Comparison of ENCODE assay signal across 1 mouse cellular context in the genomic region with DNA sequence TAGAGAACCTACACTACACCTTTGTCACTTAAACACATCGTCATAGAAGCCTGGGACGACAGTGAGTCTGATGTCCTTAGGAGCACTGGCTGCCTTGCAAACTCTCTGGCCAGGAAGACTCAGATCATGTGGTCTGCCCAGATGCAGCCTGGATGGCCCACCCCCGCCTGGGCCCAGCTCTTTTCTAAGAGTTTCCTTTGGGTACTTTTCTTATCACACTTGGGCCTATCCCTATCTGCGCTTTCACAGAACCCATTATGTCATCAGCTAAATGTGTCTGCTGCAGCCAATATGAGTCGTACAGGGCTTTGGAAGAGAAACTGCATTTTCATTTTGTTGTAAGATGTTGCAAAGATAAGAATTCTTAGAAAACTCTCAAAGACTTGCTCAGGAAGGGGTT.
TF ChIP-seq lines count a peak whose summit lies in the region.

No protein-coding gene starts in this region.

TF ChIP-seq in MEL, 35 proteins besides CTCF, POLR2A, EP300 and RAD21 (continued from another document):
- TF ChIP-seq USF2 (IDR thresholded peaks at IDR 0.05; ENCODE audit: borderline replicate concordance in 1 of 2, insufficient read depth in 1 of 2, low read depth in 1 of 2, low read length in 2 of 2) (peak in 1 of 2 experiments; percentile 45; a peak in 1 of 4 replicates), TCF12 (IDR thresholded peaks at IDR 0.05; ENCODE audit: low read depth, low read length) (peak; percentile 92), ETS1 (IDR thresholded peaks at IDR 0.05; ENCODE audit: low read depth, low read length) (peak; percentile 100), SMC3 (IDR thresholded peaks at IDR 0.05; ENCODE audit: low read depth, low read length) (peak; percentile 28; the same call in 1 of the 2 replicates), MAX (IDR thresholded peaks at IDR 0.05; ENCODE audit: low read length) (peak; percentile 69; the same call in 1 of the 2 replicates), GABPA (IDR thresholded peaks at IDR 0.05; ENCODE audit: low read depth, low read length) (0 out of 2 replicates have a peak, but pooled peaks have one; percentile 22), TBP (IDR thresholded peaks at IDR 0.05; ENCODE audit: low read depth, low read length) (no peak), MAFK (IDR thresholded peaks at IDR 0.05; ENCODE audit: borderline replicate concordance, low read depth, low read length) (peak; percentile 69; the same call in 1 of the 2 replicates), ZMIZ1 (IDR thresholded peaks at IDR 0.05; ENCODE audit: low read depth, low read length) (0 out of 2 replicates have a peak, but pooled peaks have one; percentile 54), ZKSCAN1 (IDR thresholded peaks at IDR 0.05; ENCODE audit: low read depth, low read length) (no peak), JUND (IDR thresholded peaks at IDR 0.05; ENCODE audit: low read depth, low read length) (peak; percentile 44; the same call in 1 of the 2 replicates), ELF1 (IDR thresholded peaks at IDR 0.05; ENCODE audit: low read depth, low read length) (peak; percentile 58), MYB (IDR thresholded peaks at IDR 0.05; ENCODE audit: low read depth, low read length) (peak; percentile 45; the same call in 1 of the 2 replicates), RCOR1 (IDR thresholded peaks at IDR 0.05; ENCODE audit: low read depth, low read length) (peak; percentile 77), BHLHE40 (IDR thresholded peaks at IDR 0.05; ENCODE audit: borderline replicate concordance, low read depth, low read length) (peak; percentile 74), KAT2A (conservative IDR thresholded peaks at IDR 0.05; ENCODE audit: low read depth, low read length) (peak; percentile 45; the same call in 1 of the 2 replicates), E2F4 (IDR thresholded peaks at IDR 0.05; ENCODE audit: borderline replicate concordance, low read depth, low read length) (no peak), TAL1 (IDR thresholded peaks at IDR 0.05; ENCODE audit: low read length) (peak; percentile 42; the same call in 1 of the 2 replicates), CHD1 (IDR thresholded peaks at IDR 0.05; ENCODE audit: low read depth, low read length) (no peak), POLR2AphosphoS2 (IDR thresholded peaks at IDR 0.05; ENCODE audit: low read length) (peak; percentile 70; the same call in 1 of the 2 replicates), MYC (IDR thresholded peaks at IDR 0.05; ENCODE audit: low read depth, low read length) (peak; percentile 84), UBTF (IDR thresholded peaks at IDR 0.05; ENCODE audit: borderline replicate concordance, insufficient read depth, low read depth, low read length) (no peak), SIN3A (IDR thresholded peaks at IDR 0.05; ENCODE audit: low read length) (peak; percentile 88), NRF1 (IDR thresholded peaks at IDR 0.05; ENCODE audit: insufficient read depth, low read depth, low read length, poor library complexity, severe bottlenecking) (peak; percentile 26; the same call in 1 of the 2 replicates), MAZ (IDR thresholded peaks at IDR 0.05; ENCODE audit: low read depth, low read length) (peak; percentile 84)
